Mouse (Mus musculus) MEL (cell line): ENCODE results near the gene Disp3. TPM values are rescaled to one million over a fixed set of nuclear protein-coding genes. Genes with fewer than 3 reads are reported as not detected.

Source experiments
- DNase-seq: peaks from one replicate; pipeline ENCODE4 v3.0.0; 2011; ENCODE audit warnings: low read depth, low spot score
- H3K27ac ChIP-seq: 2 replicates; pipeline ENCODE4 v1.5.1; 2012; ENCODE audit warnings: low read depth, mild to moderate bottlenecking, control low read depth, low read length, moderate library complexity; ENCODE audit not compliant: control insufficient read depth
- H3K27me3 ChIP-seq, 2 experiments: fragments of 150-350 bp in 1 of 2; sonication (generic) in 1 of 2; 2 replicates each; pipeline ENCODE4 v1.6.1; 2012; ENCODE audit warnings: low read length in 2 of 2, mild to moderate bottlenecking in 2 of 2, improper control_type of control experiment in 1 of 2, moderate library complexity in 1 of 2; ENCODE audit not compliant: insufficient read depth in 2 of 2, control insufficient read depth in 1 of 2
- H3K36me3 ChIP-seq, 2 experiments: 2 replicates each; pipeline ENCODE4 v1.6.1; 2012 to 2014; ENCODE audit warnings: low read length in 2 of 2, improper control_type of control experiment in 1 of 2, inconsistent platforms in 1 of 2, mild to moderate bottlenecking in 1 of 2; ENCODE audit not compliant: insufficient read depth in 2 of 2, control insufficient read depth in 1 of 2
- H3K4me1 ChIP-seq, 2 experiments: fragments of 150-350 bp in 1 of 2; sonication (generic) in 1 of 2; 2 replicates each; pipeline ENCODE4 v1.6.1; 2012; ENCODE audit warnings: low read length in 2 of 2, improper control_type of control experiment in 1 of 2, mild to moderate bottlenecking in 1 of 2; ENCODE audit not compliant: insufficient read depth in 2 of 2, control insufficient read depth in 1 of 2
- H3K4me3 ChIP-seq, 2 experiments: fragments of 150-350 bp in 1 of 2; sonication (generic) in 1 of 2; 2 replicates each; pipeline ENCODE4 v1.5.1; 2012; ENCODE audit warnings: low read depth in 2 of 2, low read length in 2 of 2, mild to moderate bottlenecking in 2 of 2, moderate library complexity in 2 of 2, control low read depth in 1 of 2, improper control_type of control experiment in 1 of 2; ENCODE audit not compliant: control insufficient read depth in 1 of 2, insufficient read depth in 1 of 2
- H3K79me2 ChIP-seq: 2 replicates; pipeline ENCODE4 v1.6.1; 2012; ENCODE audit warnings: mild to moderate bottlenecking, low read length, moderate library complexity; ENCODE audit not compliant: control insufficient read depth, poor library complexity, insufficient read depth
- H3K9ac ChIP-seq: 2 replicates; pipeline ENCODE4 v1.6.1; 2012; ENCODE audit warnings: low read depth, mild to moderate bottlenecking, control low read depth, low read length, moderate library complexity; ENCODE audit not compliant: control insufficient read depth, poor library complexity, severe bottlenecking
- H3K9me3 ChIP-seq: fragments of 150-350 bp; sonication (generic); replicated peaks from 2 replicates; pipeline ENCODE4 v1.6.1; 2012; ENCODE audit warnings: mild to moderate bottlenecking, low read length, improper control_type of control experiment, moderate library complexity; ENCODE audit not compliant: insufficient read depth
- CHD2 ChIP-seq: IDR thresholded peaks from 2 replicates; pipeline ENCODE4 v1.6.1; 2011; ENCODE audit warnings: low read length, improper control_type of control experiment
- CTCF ChIP-seq, 3 experiments: IDR thresholded peaks in 2 of 3; conservative IDR thresholded peaks in 1 of 3; 2 replicates each; pipeline ENCODE4 v1.5.1; 2011 to 2012; ENCODE audit warnings: low read length in 3 of 3, low read depth in 2 of 3, mild to moderate bottlenecking in 2 of 3, improper control_type of control experiment in 1 of 3, inconsistent platforms in 1 of 3, mixed read lengths in 1 of 3, moderate library complexity in 1 of 3; ENCODE audit not compliant: control insufficient read depth in 1 of 3, insufficient read depth in 1 of 3, poor library complexity in 1 of 3, severe bottlenecking in 1 of 3
- ELF1 ChIP-seq: IDR thresholded peaks from 2 replicates; pipeline ENCODE4 v1.6.1; 2014; ENCODE audit warnings: low read depth, mild to moderate bottlenecking, inconsistent platforms, low read length, improper control_type of control experiment, moderate library complexity
- EP300 ChIP-seq, 2 experiments: IDR thresholded peaks; 2 replicates each; pipeline ENCODE4 v1.6.1; 2011; ENCODE audit warnings: improper control_type of control experiment in 2 of 2, low read length in 2 of 2, low read depth in 1 of 2, mild to moderate bottlenecking in 1 of 2
- GABPA ChIP-seq: IDR thresholded peaks from 2 replicates; pipeline ENCODE4 v1.6.1; 2012; ENCODE audit warnings: low read depth, mild to moderate bottlenecking, inconsistent platforms, low read length, improper control_type of control experiment, moderate library complexity
- GATA1 ChIP-seq: IDR thresholded peaks from 2 replicates; pipeline ENCODE4 v1.6.1; 2011; ENCODE audit warnings: low read depth, low read length, improper control_type of control experiment
- JUND ChIP-seq: IDR thresholded peaks from 2 replicates; pipeline ENCODE4 v1.6.1; 2011; ENCODE audit warnings: low read depth, mild to moderate bottlenecking, improper control_type of control experiment, low read length
- KAT2A ChIP-seq: conservative IDR thresholded peaks from 2 replicates; pipeline ENCODE4 v1.6.1; 2012; ENCODE audit warnings: low read depth, low read length, improper control_type of control experiment, inconsistent platforms
- MAX ChIP-seq: IDR thresholded peaks from 2 replicates; pipeline ENCODE4 v1.6.1; 2011; ENCODE audit warnings: low read length, improper control_type of control experiment
- MXI1 ChIP-seq: IDR thresholded peaks from 2 replicates; pipeline ENCODE4 v1.6.1; 2011; ENCODE audit warnings: mild to moderate bottlenecking, low read depth, low read length, improper control_type of control experiment
- MYC ChIP-seq: IDR thresholded peaks from 2 replicates; pipeline ENCODE4 v1.6.1; 2011; ENCODE audit warnings: low read depth, mild to moderate bottlenecking, low read length, improper control_type of control experiment, moderate library complexity
- NELFE ChIP-seq: IDR thresholded peaks from 2 replicates; pipeline ENCODE4 v1.6.1; 2011; ENCODE audit warnings: low read depth, low read length, improper control_type of control experiment
- POLR2AphosphoS5 ChIP-seq: IDR thresholded peaks from 2 replicates; pipeline ENCODE4 v1.6.1; 2012; ENCODE audit warnings: low read depth, borderline replicate concordance, mild to moderate bottlenecking, inconsistent platforms, low read length, moderate library complexity, mixed read lengths
- SMC3 ChIP-seq: IDR thresholded peaks from 2 replicates; pipeline ENCODE4 v1.6.1; 2011; ENCODE audit warnings: low read depth, low read length, improper control_type of control experiment
- TAL1 ChIP-seq: IDR thresholded peaks from 2 replicates; pipeline ENCODE4 v1.6.1; 2012; ENCODE audit warnings: mild to moderate bottlenecking, inconsistent platforms, low read length, moderate library complexity, mixed read lengths
- USF1 ChIP-seq: IDR thresholded peaks from 2 replicates; pipeline ENCODE4 v1.6.1; 2014; ENCODE audit warnings: low read depth, mild to moderate bottlenecking, inconsistent platforms, low read length, improper control_type of control experiment, moderate library complexity
- USF2 ChIP-seq, 2 experiments: IDR thresholded peaks; 2 replicates each; pipeline ENCODE4 v1.6.1; 2011 to 2012; ENCODE audit warnings: improper control_type of control experiment in 2 of 2, low read length in 2 of 2, borderline replicate concordance in 1 of 2, inconsistent platforms in 1 of 2, low read depth in 1 of 2, mild to moderate bottlenecking in 1 of 2; ENCODE audit not compliant: insufficient read depth in 1 of 2
- ZC3H11A ChIP-seq: IDR thresholded peaks from 2 replicates; pipeline ENCODE4 v1.6.1; 2012; ENCODE audit warnings: low read depth, mild to moderate bottlenecking, inconsistent platforms, low read length, improper control_type of control experiment
- ZKSCAN1 ChIP-seq: IDR thresholded peaks from 2 replicates; pipeline ENCODE4 v1.6.1; 2012; ENCODE audit warnings: low read depth, mild to moderate bottlenecking, inconsistent platforms, low read length, improper control_type of control experiment, moderate library complexity
- ZNF384 ChIP-seq: IDR thresholded peaks from 2 replicates; pipeline ENCODE4 v1.6.1; 2012; ENCODE audit warnings: low read depth, mild to moderate bottlenecking, inconsistent platforms, low read length, improper control_type of control experiment
- polyA plus RNA-seq, 2 experiments: library from polyadenylated mRNA; stranded (reverse) in 1 of 2; unstranded in 1 of 2; fragments of >175 nt in 1 of 2; fragments of >200 nt in 1 of 2; gene quantifications; 2 replicates each; pipeline versions ENCODE4 v1.2.1 to v1.2.4; 2012; ENCODE audit warnings: low replicate concordance in 2 of 2, low read depth in 1 of 2; ENCODE audit not compliant: insufficient read length in 2 of 2, insufficient read depth in 1 of 2, missing spikeins in 1 of 2
- total RNA-seq: library from RNA; depleted of rRNA; stranded (reverse); fragments of 300-350 nt; gene quantifications from 2 replicates; pipeline ENCODE4 v1.2.3, GENCODE M21; 2012

Gene Disp3
- total and polyA plus RNA-seq, 3 experiments = not detected

- no peaks in the 10 kb centered on the region for H3K27me3 ChIP-seq
- TF ChIP-seq SMC3 = no peak
- TF ChIP-seq ZNF384 = no peak
- no peak for TF ChIP-seq EP300 (IDR thresholded peaks at IDR 0.05; ENCODE audit: low read depth in 1 of 2, low read length in 2 of 2)
- no peak for TF ChIP-seq USF1
- TF ChIP-seq MYC = no peak
- no peaks in the 10 kb centered on the region for H3K79me2 ChIP-seq
- DNase-seq = peak; percentile 31
- no peak overlapping the region for H3K27ac ChIP-seq
- no peak overlapping the region for H3K4me3 ChIP-seq
- no peaks in the 10 kb centered on the region for H3K36me3 ChIP-seq
- H3K9ac ChIP-seq = no peak overlapping the region
- H3K4me1 ChIP-seq = no peaks in the 10 kb centered on the region
- no peaks in the 10 kb centered on the region for H3K9me3 ChIP-seq
Observed at GRCm38 (mm10) chr4:148286226-148287031, 1.3 kb downstream of the Disp3 start.

- Histone ChIP-seq H3K4me3 (no peak overlapping the region), H3K79me2 (no peaks in the 10 kb centered on the region), H3K9me3 (no peaks in the 10 kb centered on the region), H3K27ac (no peak overlapping the region), H3K36me3 (no peaks in the 10 kb centered on the region), H3K4me1 (no peaks in the 10 kb centered on the region), H3K27me3 (no peaks in the 10 kb centered on the region), H3K9ac (no peak overlapping the region)
- no peak for DNase-seq
- no peak for TF ChIP-seq USF2 (IDR thresholded peaks at IDR 0.05; ENCODE audit: borderline replicate concordance in 1 of 2, insufficient read depth in 1 of 2, low read depth in 1 of 2, low read length in 2 of 2)
- no peak for TF ChIP-seq ZC3H11A
- no peak for TF ChIP-seq GABPA
- no peak for TF ChIP-seq MXI1
- no peak for TF ChIP-seq GATA1
- no peak for TF ChIP-seq CHD2
- no peak for TF ChIP-seq ZNF384
Observed at GRCm38 (mm10) chr4:148284219-148284618, 3.5 kb downstream of the Disp3 start.

- Histone ChIP-seq H3K79me2 (no peaks in the 10 kb centered on the region), H3K9ac (no peak overlapping the region), H3K4me3 (no peak overlapping the region), H3K9me3 (no peaks in the 10 kb centered on the region), H3K27me3 (no peaks in the 10 kb centered on the region; a peak in 1 of 4 replicates), H3K4me1 (no peaks in the 10 kb centered on the region), H3K36me3 (no peaks in the 10 kb centered on the region), H3K27ac (no peak overlapping the region)
- DNase-seq = no peak
- TF ChIP-seq MXI1 = no peak
- no peak for TF ChIP-seq TAL1
- TF ChIP-seq KAT2A = no peak
- TF ChIP-seq SMC3 = no peak
- no peak for TF ChIP-seq ELF1
- no peak for TF ChIP-seq JUND
- no peak for TF ChIP-seq CTCF (IDR thresholded peaks at IDR 0.05 in 2 of 3, conservative IDR thresholded peaks at IDR 0.05 in 1 of 3; ENCODE audit: control insufficient read depth in 1 of 3, insufficient read depth in 1 of 3, low read depth in 2 of 3, low read length in 3 of 3, poor library complexity in 1 of 3, severe bottlenecking in 1 of 3)
- TF ChIP-seq POLR2AphosphoS5 = no peak
- no peak for TF ChIP-seq NELFE
- no peak for TF ChIP-seq ZNF384
- TF ChIP-seq MAX = no peak
- no peak for TF ChIP-seq ZKSCAN1
- no peak for TF ChIP-seq EP300 (IDR thresholded peaks at IDR 0.05; ENCODE audit: low read depth in 1 of 2, low read length in 2 of 2)
Observed at GRCm38 (mm10) chr4:148276816-148277491, 10.8 kb downstream of the Disp3 start.
